Mouse (Mus musculus) liver, adult 2 months (tissue): Measurements from ENCODE around the gene Gm49711. TPM values are rescaled to one million over a fixed set of nuclear protein-coding genes. Genes with fewer than 3 reads are reported as not detected.
A peak's percentile ranks its signal among the peaks of the same experiment; 100 is the strongest.

Experiments
- DNase-seq: peaks from one replicate; pipeline ENCODE4 v3.0.0-alpha.2; 2011; ENCODE audit warnings: low read depth, low spot score; ENCODE audit errors: extremely low read depth
- H3K27ac ChIP-seq: fragments of 200-500 bp; replicated peaks from 2 replicates; pipeline ENCODE4 v1.5.1; 2012; ENCODE audit warnings: low read depth, mild to moderate bottlenecking, control low read depth, inconsistent platforms, low read length; ENCODE audit not compliant: insufficient read depth
- H3K27me3 ChIP-seq: fragments of 200-500 bp; 2 replicates; pipeline ENCODE4 v1.6.1; 2012; ENCODE audit warnings: mild to moderate bottlenecking, moderate library complexity, low read length, inconsistent platforms; ENCODE audit not compliant: control insufficient read depth, insufficient read depth
- H3K36me3 ChIP-seq: fragments of 200-500 bp; 2 replicates; pipeline ENCODE4 v1.6.1; 2012; ENCODE audit warnings: low read length, inconsistent platforms; ENCODE audit not compliant: control insufficient read depth, insufficient read depth
- H3K4me1 ChIP-seq: fragments of 200-500 bp; 2 replicates; pipeline ENCODE4 v1.6.1; 2011; ENCODE audit warnings: low read length; ENCODE audit not compliant: control insufficient read depth, insufficient read depth
- H3K4me3 ChIP-seq: fragments of 200-500 bp; 2 replicates; pipeline ENCODE4 v1.5.1; 2011; ENCODE audit warnings: low read depth, mild to moderate bottlenecking, control low read depth, low read length, moderate library complexity; ENCODE audit not compliant: insufficient read depth
- H3K79me2 ChIP-seq: fragments of 200-500 bp; 2 replicates; pipeline ENCODE4 v1.6.1; 2012; ENCODE audit warnings: inconsistent platforms, mild to moderate bottlenecking, low read length, moderate library complexity; ENCODE audit not compliant: control insufficient read depth, insufficient read depth
- H3K9ac ChIP-seq: fragments of 200-500 bp; 2 replicates; pipeline ENCODE4 v1.6.1; 2012; ENCODE audit warnings: low read depth, mild to moderate bottlenecking, control low read depth, inconsistent platforms, low read length
- CTCF ChIP-seq: fragments of 200-500 bp; IDR thresholded peaks from 2 replicates; pipeline ENCODE4 v1.5.1; 2011; ENCODE audit warnings: low read depth, low read length, control low read depth
- POLR2A ChIP-seq: fragments of 200-500 bp; IDR thresholded peaks from 2 replicates; pipeline ENCODE4 v1.6.1; 2011; ENCODE audit warnings: low read length, control low read depth; ENCODE audit not compliant: insufficient read depth; ENCODE audit errors: extremely low read depth
- WGBS: fragments of 180-500 bp; shearing (Covaris S2); methylation state at CpG from one replicate; pipeline ENCODE4 v1.1.7; 2018; 5-methylcytosine and 5-hydroxymethylcytosine counted together
- polyA plus RNA-seq: library from polyadenylated mRNA; depleted of rRNA; stranded (reverse); fragments of >200 nt; gene quantifications from 2 replicates; pipeline ENCODE4 v1.2.3, GENCODE M21; 2012; rRNA removed
- total RNA-seq: library from RNA; depleted of rRNA; stranded (reverse); fragments of >200 nt; gene quantifications from 2 replicates; pipeline ENCODE4 v1.2.3, GENCODE M21; 2014; rRNA removed

Gm49711 gene
- total and polyA plus RNA-seq, 2 experiments = not detected

GRCm38 (mm10) chr16:92215599-92216390 is 157.7 kb downstream of the Gm49711 start:
- Histone ChIP-seq H3K79me2 (no peaks in the 10 kb centered on the region), H3K27ac (no peak overlapping the region), H3K4me1 (no peaks in the 10 kb centered on the region), H3K27me3 (no peaks in the 10 kb centered on the region), H3K9ac (no peak overlapping the region), H3K4me3 (no peak overlapping the region), H3K36me3 (no peaks in the 10 kb centered on the region)
- 57% methylated on average over 8 of the region's 8 CpGs for WGBS
- TF ChIP-seq CTCF (no peak), POLR2A (no peak)
- no peak for DNase-seq

DNA sequence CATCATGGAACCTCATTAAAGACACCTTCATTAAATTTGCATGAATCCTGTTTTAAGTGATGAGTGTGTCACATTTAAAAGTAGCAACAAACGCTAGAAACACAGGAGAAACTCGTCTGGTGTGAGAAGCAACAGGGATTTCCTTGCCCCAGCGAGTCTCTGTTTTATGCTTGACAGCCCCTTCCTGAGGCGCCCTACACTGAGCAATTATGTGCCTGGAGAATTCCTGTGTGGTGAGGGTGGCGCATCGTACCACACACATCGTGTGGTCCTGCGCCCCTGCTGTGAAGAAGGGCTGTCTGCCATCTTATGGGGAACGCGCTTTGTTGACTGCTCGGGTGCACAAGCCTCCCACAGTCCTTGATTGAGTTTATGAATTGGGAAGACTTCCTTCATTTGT is 162.6 kb downstream of the Gm49711 start:
- Histone ChIP-seq H3K36me3 (no peaks in the 10 kb centered on the region), H3K79me2 (no peaks in the 10 kb centered on the region), H3K4me3 (no peak overlapping the region), H3K27ac (no peak overlapping the region), H3K4me1 (no peaks in the 10 kb centered on the region), H3K27me3 (no peaks in the 10 kb centered on the region), H3K9ac (no peak overlapping the region)
- WGBS = 97% methylated on average over 11 of the region's 11 CpGs
- TF ChIP-seq CTCF (no peak), POLR2A (no peak)
- no peak for DNase-seq

GRCm38 (mm10) chr16:92228332-92228919 is 170.3 kb downstream of the Gm49711 start:
- Histone ChIP-seq H3K27ac (no peak overlapping the region), H3K4me3 (no peak overlapping the region), H3K79me2 (no peaks in the 10 kb centered on the region), H3K27me3 (no peaks in the 10 kb centered on the region), H3K36me3 (no peaks in the 10 kb centered on the region), H3K9ac (no peak overlapping the region), H3K4me1 (no peaks in the 10 kb centered on the region)
- no peak for TF ChIP-seq CTCF
- TF ChIP-seq POLR2A = no peak
- DNase-seq = no peak
- 71% methylated on average over 7 of the region's 7 CpGs for WGBS

GRCm38 (mm10) chr16:92230476-92230931 is 172.4 kb downstream of the Gm49711 start:
- H3K4me1 ChIP-seq = peaks cover 8% of the 10 kb centered on the region; the same call in 1 of the 2 replicates
- H3K4me3 ChIP-seq = no peak overlapping the region
- DNase-seq = no peak
- H3K9ac ChIP-seq = no peak overlapping the region
- H3K79me2 ChIP-seq = no peaks in the 10 kb centered on the region
- H3K36me3 ChIP-seq = no peaks in the 10 kb centered on the region
- H3K27me3 ChIP-seq = no peaks in the 10 kb centered on the region
- WGBS = 87% methylated on average over 6 of the region's 6 CpGs
- TF ChIP-seq POLR2A (no peak), CTCF (no peak)
- no peak overlapping the region for H3K27ac ChIP-seq

- Histone ChIP-seq H3K27me3 (no peaks in the 10 kb centered on the region), H3K4me3 (no peak overlapping the region), H3K4me1 (peaks cover 8% of the 10 kb centered on the region; the same call in 1 of the 2 replicates), H3K9ac (no peak overlapping the region), H3K36me3 (no peaks in the 10 kb centered on the region), H3K27ac (no peak overlapping the region), H3K79me2 (no peaks in the 10 kb centered on the region)
- DNase-seq = peak; percentile 72
- no peak for TF ChIP-seq CTCF
- no peak for TF ChIP-seq POLR2A
- WGBS = 10% methylated on average over 5 of the region's 5 CpGs
Measured at GRCm38 (mm10) chr16:92234530-92234929, 176.4 kb downstream of the Gm49711 start.

DNA sequence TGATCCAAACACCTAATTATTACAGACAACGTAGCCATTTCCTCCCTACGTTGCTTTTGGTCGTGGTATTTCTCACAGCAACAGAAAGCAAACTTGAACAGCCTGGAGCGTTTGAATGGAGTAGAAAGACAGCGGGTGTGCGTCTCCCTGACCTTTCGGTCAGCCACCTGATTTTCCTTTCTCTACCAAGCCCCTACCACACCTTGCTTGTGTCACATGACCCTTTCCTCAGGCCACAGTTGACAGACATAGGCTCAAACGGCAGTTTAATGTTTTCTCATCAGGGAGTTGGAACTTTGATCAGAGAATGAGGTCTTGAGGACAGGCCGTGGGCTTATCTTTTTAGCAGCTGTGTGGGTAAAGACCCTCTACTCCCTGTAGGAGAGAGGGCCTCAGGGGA is 177.1 kb downstream of the Gm49711 start:
- Histone ChIP-seq H3K79me2 (no peaks in the 10 kb centered on the region), H3K4me3 (no peak overlapping the region), H3K27ac (no peak overlapping the region), H3K4me1 (peaks cover 8% of the 10 kb centered on the region; the same call in 1 of the 2 replicates), H3K36me3 (no peaks in the 10 kb centered on the region), H3K9ac (no peak overlapping the region), H3K27me3 (no peaks in the 10 kb centered on the region)
- TF ChIP-seq POLR2A (no peak), CTCF (no peak)
- DNase-seq = no peak
- WGBS = 37% methylated on average over 9 of the region's 9 CpGs

Other genes starting within 250 kb of the Gm49711 start
- 6.1 and 9.5 TPM in 2 replicates for gene Mrps6, start within 50 bp of the Gm49711 start, total RNA-seq
- 11.6 and 11.7 TPM in 2 replicates for gene Mrps6, start within 50 bp of the Gm49711 start, polyA plus RNA-seq
- gene Slc5a3, start within 50 bp of the Gm49711 start, total RNA-seq = 3.8 and 5.2 TPM in 2 replicates
- 0.42 and 0.53 TPM in 2 replicates for gene Slc5a3, start within 50 bp of the Gm49711 start, polyA plus RNA-seq
- not detected in 2 replicates for gene Kcne2, start 234.1 kb downstream of the Gm49711 start, total RNA-seq
- not detected in 2 replicates for gene Kcne2, start 234.1 kb downstream of the Gm49711 start, polyA plus RNA-seq
- gene Smim11, start 243.0 kb downstream of the Gm49711 start, total RNA-seq = 17.4 and 22.3 TPM in 2 replicates
- 13.6 and 19.2 TPM in 2 replicates for gene Smim11, start 243.0 kb downstream of the Gm49711 start, polyA plus RNA-seq